Mouse (Mus musculus) bone marrow, adult 2 months (tissue): ENCODE data around the gene Col4a2.

Source experiments
- CTCF ChIP-seq: fragments of 200-500 bp; IDR thresholded peaks from 2 replicates; pipeline ENCODE4 v1.5.1; 2011; ENCODE audit warnings: low read length, control low read depth; ENCODE audit not compliant: control insufficient read depth, insufficient read depth
- POLR2A ChIP-seq: fragments of 200-500 bp; IDR thresholded peaks from 2 replicates; pipeline ENCODE4 v1.6.1; 2011; ENCODE audit warnings: low read depth, mild to moderate bottlenecking, control low read depth, low read length, borderline replicate concordance; ENCODE audit not compliant: control insufficient read depth

DNA sequence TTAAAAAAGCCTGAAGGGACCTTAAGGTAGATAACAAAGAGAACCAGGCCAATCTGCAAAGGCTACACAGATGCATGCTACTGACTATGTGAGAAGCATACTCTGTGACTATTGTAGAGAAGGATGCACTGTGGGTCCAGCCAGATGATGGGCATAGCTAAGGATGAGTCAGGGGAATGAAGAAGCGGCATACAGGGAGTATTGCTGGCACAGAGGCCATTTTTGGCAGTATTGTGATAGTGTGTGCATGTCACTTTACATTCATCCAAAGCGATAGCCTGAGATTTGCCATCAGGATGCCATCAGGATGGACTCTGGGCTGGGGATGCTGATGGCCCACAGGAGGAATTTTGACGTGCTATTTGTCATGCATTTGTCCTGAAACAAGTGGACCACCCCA is 25.5 kb upstream of the Col4a2 start:
- no peak for TF ChIP-seq CTCF
- TF ChIP-seq POLR2A: no peak
